ENCODE assay signal across 17 mouse cellular contexts in genomic region chr2:35015861-35016260, GRCm38 (mm10). TPM values are rescaled to one million over a fixed set of nuclear protein-coding genes. Genes with fewer than 3 reads are reported as not detected.
"Had no signal": no experiment of that assay in that cellular context is flagged by ENCODE, and none has a peak within 500 bp of the region (broad histone marks: within the 10 kb centered on the region; RNA-seq: fewer than 3 reads in every experiment).

No protein-coding gene starts in this region.

- H3K4me3 ChIP-seq: limb, embryonic 13.5 days; megakaryocyte, embryonic 14.5 days; midbrain, embryonic 15.5 days; neural tube, embryonic 13.5 days had no signal

- H3K27ac ChIP-seq: limb, embryonic 13.5 days; liver, embryonic 14.5 days; macrophage; midbrain, embryonic 15.5 days; neural tube, embryonic 13.5 days; stomach, postnatal 0 days had no signal

- DNase-seq: kidney, adult 2 months; kidney, postnatal 36 days; layer of hippocampus, adult 9-11 months; left cerebral cortex, postnatal 4 days; retina, postnatal 1 day; right cerebral cortex, postnatal 25 days; thymus, postnatal 4 days had no signal

- ATAC-seq: intestine, embryonic 16.5 days; midbrain, embryonic 15.5 days had no signal

- H3K27me3 ChIP-seq: midbrain, embryonic 15.5 days; neural tube, embryonic 13.5 days had no signal

- H3K36me3 ChIP-seq: limb, embryonic 13.5 days; midbrain, embryonic 15.5 days; neural tube, embryonic 13.5 days had no signal

- H3K4me2 ChIP-seq: limb, embryonic 13.5 days; midbrain, embryonic 11.5 days; midbrain, embryonic 15.5 days; neural tube, embryonic 13.5 days had no signal

- H3K9me3 ChIP-seq: limb, embryonic 13.5 days; megakaryocyte, embryonic 14.5 days; midbrain, embryonic 15.5 days; neural tube, embryonic 13.5 days had no signal

- H3K4me1 ChIP-seq: limb, embryonic 13.5 days; midbrain, embryonic 15.5 days; neural tube, embryonic 13.5 days had no signal

- H3K9ac ChIP-seq: limb, embryonic 13.5 days; liver, embryonic 14.5 days; midbrain, embryonic 15.5 days; neural tube, embryonic 13.5 days had no signal

RNA-seq across cellular contexts. Expression of gene Hc, which starts 45.4 kb away (rescaled TPM):
- polyA plus RNA-seq: macrophage; neural tube, embryonic 13.5 days; small intestine, adult 2 months had no signal
